Mouse (Mus musculus) embryonic facial prominence, embryonic 10.5 days (tissue): ENCODE measurements around the gene Ppp1r3c. TPM values are rescaled to one million over a fixed set of nuclear protein-coding genes. Genes with fewer than 3 reads are reported as not detected.
A peak's percentile ranks its signal among the peaks of the same experiment; 100 is the strongest.

Source experiments
- DNase-seq: peaks from one replicate; pipeline ENCODE4 v3.0.0-alpha.2; 2017; ENCODE audit warnings: low spot score
- H3K27ac ChIP-seq: fragments of 300-500 bp; sonication (generic); replicated peaks from 2 replicates; pipeline ENCODE4 v1.5.1; 2016; ENCODE audit warnings: mild to moderate bottlenecking
- H3K27me3 ChIP-seq: fragments of 300-500 bp; sonication (generic); replicated peaks from 2 replicates; pipeline ENCODE4 v1.6.1; 2016; ENCODE audit warnings: low read depth, mild to moderate bottlenecking; ENCODE audit not compliant: poor library complexity, severe bottlenecking
- H3K36me3 ChIP-seq: fragments of 300-500 bp; sonication (generic); replicated peaks from 2 replicates; pipeline ENCODE4 v1.6.1; 2016; ENCODE audit warnings: mild to moderate bottlenecking, moderate library complexity
- H3K4me1 ChIP-seq: fragments of 300-500 bp; sonication (generic); 2 replicates; pipeline ENCODE4 v1.6.1; 2016
- H3K4me3 ChIP-seq: fragments of 300-500 bp; sonication (generic); 2 replicates; pipeline ENCODE4 v1.5.1; 2016; ENCODE audit warnings: mild to moderate bottlenecking, moderate library complexity
- H3K9me3 ChIP-seq: fragments of 300-500 bp; sonication (generic); 2 replicates; pipeline ENCODE4 v1.6.1; 2016; ENCODE audit warnings: mild to moderate bottlenecking
- WGBS: fragments of 180-500 bp; shearing (Covaris S2); methylation state at CpG from one replicate; pipeline ENCODE4 v1.1.7; 2016; 5-methylcytosine and 5-hydroxymethylcytosine counted together
- polyA plus RNA-seq: library from polyadenylated mRNA; unstranded; fragments of >200 nt; fragmentation: Nextera tagmentation; extraction: Ambion mirVana; gene quantifications from 2 replicates; pipeline ENCODE4 v1.2.1, GENCODE M21; 2016

Ppp1r3c gene
- polyA plus RNA-seq, 1 experiment from 2014 or later, result 1.8 TPM

- WGBS, result 82% methylated on average over 13 of the region's 13 CpGs
These were observed 23.4 kb downstream of the Ppp1r3c start for GRCm38 (mm10) chr19:36713092-36713491.

GRCm38 (mm10) chr19:36706195-36706594 lies 30.3 kb downstream of the Ppp1r3c start:
- Histone ChIP-seq H3K4me1 (peaks cover 21% of the 10 kb centered on the region), H3K4me3 (no peak overlapping the region), H3K9me3 (peaks cover 3% of the 10 kb centered on the region; the same call in 1 of the 2 replicates), H3K27me3 (no peaks in the 10 kb centered on the region), H3K27ac (no peak overlapping the region), H3K36me3 (no peaks in the 10 kb centered on the region)
- no peak for DNase-seq
- WGBS, result 73% methylated on average over 6 of the region's 6 CpGs

More at GRCm38 (mm10) chr19:36713092-36713491, 23.4 kb downstream of the Ppp1r3c start:
- Histone ChIP-seq H3K4me1 (0 out of 2 replicates have a peak, but pooled peaks cover 3% of the 10 kb centered on the region), H3K36me3 (no peaks in the 10 kb centered on the region), H3K27ac (no peak overlapping the region), H3K27me3 (no peaks in the 10 kb centered on the region), H3K9me3 (peaks cover 3% of the 10 kb centered on the region; the same call in 1 of the 2 replicates), H3K4me3 (no peak overlapping the region)
- no peak for DNase-seq

DNA sequence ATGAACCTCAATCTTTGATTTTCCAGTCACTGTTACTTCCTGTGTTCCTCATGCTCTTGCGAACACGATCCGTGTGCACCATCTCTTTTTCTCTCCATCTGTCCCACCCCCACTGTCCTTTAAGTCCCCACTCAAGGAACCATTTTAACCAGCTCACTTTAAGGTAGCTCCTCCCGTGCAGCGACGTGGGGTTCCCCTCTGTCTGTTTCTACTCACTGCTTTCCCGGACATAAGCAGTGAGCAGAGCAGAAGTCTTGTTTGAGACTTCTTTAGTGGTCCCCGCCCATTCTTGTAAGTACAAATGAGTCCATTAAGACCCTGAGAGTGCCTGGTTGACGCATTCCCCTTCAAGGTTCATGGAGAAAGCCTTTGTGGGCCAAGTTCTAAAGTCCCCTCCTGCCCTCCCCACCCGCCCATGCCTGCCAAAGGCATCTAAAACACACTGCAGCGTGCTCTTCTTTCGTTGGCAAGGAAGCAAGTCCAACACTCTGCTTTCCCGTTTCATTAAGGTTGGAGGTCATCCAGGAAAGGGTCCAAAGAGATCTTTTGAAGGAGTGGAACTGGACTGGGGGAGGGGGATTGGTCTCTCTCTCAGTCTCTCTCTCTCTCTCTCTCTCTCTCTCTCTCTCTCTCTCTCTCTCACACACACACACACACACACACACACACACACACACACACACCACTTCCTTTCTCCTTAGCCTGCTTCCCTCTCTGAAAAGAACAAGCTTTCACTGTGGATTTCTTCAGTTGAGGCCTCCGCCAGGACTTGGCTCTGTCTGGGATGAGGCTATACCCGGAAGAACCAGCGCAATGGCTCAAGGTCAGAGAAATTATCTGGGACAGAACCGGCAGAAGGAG lies 30.9 kb downstream of the Ppp1r3c start:
- no peak overlapping the region for H3K4me3 ChIP-seq
- no peak overlapping the region; the same call in 1 of the 2 replicates for H3K27ac ChIP-seq
- peaks cover 3% of the 10 kb centered on the region; the same call in 1 of the 2 replicates for H3K9me3 ChIP-seq
- H3K36me3 ChIP-seq, result no peaks in the 10 kb centered on the region
- H3K27me3 ChIP-seq, result no peaks in the 10 kb centered on the region
- H3K4me1 ChIP-seq, result peaks cover 24% of the 10 kb centered on the region
- DNase-seq, result no peak
- 77% methylated on average over 17 of the region's 17 CpGs for WGBS

DNA sequence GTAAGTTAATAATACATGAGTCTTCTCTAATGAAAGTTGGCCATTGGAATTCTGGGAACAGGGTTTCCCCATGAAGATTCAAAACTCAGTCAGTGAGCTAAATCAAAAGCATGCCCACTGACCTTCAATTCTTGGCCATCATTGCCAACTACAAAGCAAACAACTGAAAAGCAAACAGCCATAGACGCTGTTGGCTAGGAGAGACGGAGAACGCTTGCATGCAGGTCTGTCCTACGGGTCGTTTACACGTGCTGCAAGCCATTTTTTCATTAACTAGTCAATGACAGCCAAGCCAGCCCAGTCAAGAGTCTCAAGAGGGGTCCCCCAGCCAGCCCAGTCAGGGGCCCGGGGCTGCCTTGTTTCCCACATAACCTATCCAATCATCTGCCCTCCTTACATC lies 31.7 kb downstream of the Ppp1r3c start:
- 86% methylated on average over 7 of the region's 7 CpGs for WGBS
- H3K27ac ChIP-seq, result no peak overlapping the region
- H3K27me3 ChIP-seq, result no peaks in the 10 kb centered on the region
- no peaks in the 10 kb centered on the region for H3K36me3 ChIP-seq
- peaks cover 24% of the 10 kb centered on the region for H3K4me1 ChIP-seq
- peaks cover 3% of the 10 kb centered on the region; the same call in 1 of the 2 replicates for H3K9me3 ChIP-seq
- DNase-seq, result no peak
- no peak overlapping the region for H3K4me3 ChIP-seq

DNA sequence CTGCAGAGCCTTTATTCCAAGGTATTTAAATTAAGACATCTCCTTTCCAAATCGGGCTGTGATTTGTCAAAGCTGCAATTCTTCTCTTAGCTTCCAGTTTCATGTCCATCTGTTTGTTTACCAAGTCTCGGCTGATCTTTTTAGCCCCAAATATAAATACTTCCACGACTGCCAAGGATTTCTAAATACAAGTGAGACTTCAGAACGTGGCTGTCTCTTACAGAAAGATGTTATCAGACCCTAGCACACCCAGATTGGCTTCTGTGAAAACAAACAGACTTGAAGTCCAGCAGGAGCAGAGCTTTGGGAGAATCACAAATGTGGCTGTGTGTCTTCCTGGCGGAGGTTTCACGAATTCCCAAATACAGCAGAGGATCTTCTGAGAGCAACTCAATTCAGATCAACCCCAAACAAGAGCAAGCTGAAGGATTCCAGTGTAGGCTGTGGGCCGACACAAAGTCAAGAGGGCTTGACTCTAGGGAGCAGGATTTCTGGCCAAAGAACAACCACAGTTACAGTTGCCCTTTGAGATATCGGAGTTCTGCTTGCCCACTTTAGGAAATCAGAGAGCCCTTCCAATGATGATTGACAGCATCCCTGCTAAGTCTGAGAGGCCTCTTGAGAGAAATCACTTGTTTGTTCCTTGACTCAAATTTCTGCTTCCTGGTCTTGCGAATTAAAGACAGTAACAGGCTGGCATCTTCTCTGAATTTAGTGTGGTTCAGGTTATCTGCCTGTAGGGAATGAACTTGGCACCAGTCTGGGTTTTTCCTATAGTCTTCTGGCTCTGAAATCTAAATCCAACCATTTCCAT lies 34.4 kb downstream of the Ppp1r3c start:
- Histone ChIP-seq H3K4me3 (no peak overlapping the region), H3K36me3 (no peaks in the 10 kb centered on the region), H3K9me3 (no peaks in the 10 kb centered on the region), H3K4me1 (peaks cover 24% of the 10 kb centered on the region), H3K27me3 (no peaks in the 10 kb centered on the region), H3K27ac (peak overlapping the region; percentile 12; the same call in 1 of the 2 replicates)
- no peak for DNase-seq
- WGBS, result 46% methylated on average over 9 of the region's 9 CpGs

GRCm38 (mm10) chr19:36701366-36701765 lies 35.1 kb downstream of the Ppp1r3c start:
- WGBS, result 82% methylated on average over 3 of the region's 3 CpGs
- DNase-seq, result no peak

DNA sequence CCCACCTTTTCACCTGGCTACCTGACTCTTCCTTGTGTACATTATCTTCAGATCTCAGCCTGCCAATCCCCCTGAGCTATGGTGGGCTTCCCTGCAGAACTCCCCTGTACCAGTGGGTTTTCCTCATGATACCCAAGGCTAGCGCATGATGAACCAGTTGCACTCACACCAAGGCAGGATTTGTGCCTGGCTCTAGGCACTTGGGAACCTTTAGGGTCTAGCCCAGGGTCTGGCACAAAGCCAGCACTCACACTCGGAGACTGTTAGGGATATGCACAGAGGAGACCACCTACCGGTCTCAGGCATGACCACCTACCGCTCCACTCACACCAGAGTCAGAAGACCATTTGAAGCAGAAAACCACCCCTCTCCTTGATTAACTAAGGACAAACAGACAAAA lies 35.5 kb downstream of the Ppp1r3c start:
- Histone ChIP-seq H3K27me3 (no peaks in the 10 kb centered on the region), H3K9me3 (no peaks in the 10 kb centered on the region), H3K4me3 (no peak overlapping the region), H3K36me3 (no peaks in the 10 kb centered on the region), H3K4me1 (peaks cover 27% of the 10 kb centered on the region), H3K27ac (no peak overlapping the region)
- WGBS, result 78% methylated on average over 4 of the region's 4 CpGs
- DNase-seq, result no peak

More at GRCm38 (mm10) chr19:36701366-36701765, 35.1 kb downstream of the Ppp1r3c start:
- H3K27ac ChIP-seq, result no peak overlapping the region
- H3K36me3 ChIP-seq, result no peaks in the 10 kb centered on the region
- H3K4me3 ChIP-seq, result no peak overlapping the region
- H3K9me3 ChIP-seq, result no peaks in the 10 kb centered on the region
- no peaks in the 10 kb centered on the region for H3K27me3 ChIP-seq
- H3K4me1 ChIP-seq, result peaks cover 28% of the 10 kb centered on the region

DNA sequence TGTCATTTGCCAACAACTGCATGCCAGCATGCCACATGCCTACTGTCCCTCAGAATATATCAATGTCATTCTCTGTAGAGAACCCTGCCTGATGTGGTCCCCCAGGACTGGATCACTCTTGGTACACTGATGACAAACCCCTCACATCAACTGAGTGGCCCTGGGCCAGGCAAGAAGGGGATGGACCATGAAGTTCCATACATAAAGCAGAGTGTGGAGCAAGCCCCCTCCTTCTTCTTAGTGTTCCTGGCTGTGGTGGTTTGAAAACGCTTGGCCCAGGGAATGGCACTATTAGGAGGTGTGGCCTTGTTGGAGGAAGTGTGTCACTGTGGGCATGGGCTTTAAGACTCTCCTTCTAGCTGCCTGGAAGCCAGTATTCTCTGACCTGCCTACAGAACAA lies 37.3 kb downstream of the Ppp1r3c start:
- Histone ChIP-seq H3K27ac (no peak overlapping the region), H3K9me3 (no peaks in the 10 kb centered on the region), H3K4me1 (peaks cover 20% of the 10 kb centered on the region), H3K27me3 (no peaks in the 10 kb centered on the region), H3K36me3 (no peaks in the 10 kb centered on the region), H3K4me3 (no peak overlapping the region)
- 70% methylated on average over 1 of the region's 1 CpGs for WGBS
- no peak for DNase-seq

DNA sequence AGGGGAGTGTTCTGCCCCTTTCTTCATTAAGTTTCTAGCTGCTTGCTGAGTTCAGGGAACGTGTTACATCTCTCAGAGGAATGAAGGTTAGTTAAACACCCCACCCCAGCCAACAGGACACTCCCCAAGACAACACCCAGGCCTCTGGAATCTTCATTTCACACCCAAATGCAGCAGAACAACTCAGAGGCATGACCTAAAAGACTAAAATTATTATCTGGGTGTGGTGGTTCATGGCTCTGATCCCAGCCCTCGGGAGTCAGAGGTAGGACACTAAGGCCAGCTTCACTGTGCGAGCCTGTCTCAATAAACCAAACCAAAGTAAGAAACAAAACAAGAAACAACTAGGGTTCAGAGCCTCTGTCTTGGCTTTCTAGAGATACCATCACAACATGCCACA lies 38.3 kb downstream of the Ppp1r3c start:
- H3K4me3 ChIP-seq, result no peak overlapping the region
- no peak overlapping the region for H3K27ac ChIP-seq
- H3K9me3 ChIP-seq, result no peaks in the 10 kb centered on the region
- H3K36me3 ChIP-seq, result no peaks in the 10 kb centered on the region
- H3K27me3 ChIP-seq, result no peaks in the 10 kb centered on the region
- H3K4me1 ChIP-seq, result peaks cover 20% of the 10 kb centered on the region
- DNase-seq, result no peak
- WGBS, result 80% methylated on average over 3 of the region's 3 CpGs

- Histone ChIP-seq H3K4me1 (peaks cover 14% of the 10 kb centered on the region; the same call in 1 of the 2 replicates), H3K27ac (no peak overlapping the region; the same call in 1 of the 2 replicates), H3K4me3 (no peak overlapping the region), H3K27me3 (no peaks in the 10 kb centered on the region), H3K36me3 (no peaks in the 10 kb centered on the region), H3K9me3 (no peaks in the 10 kb centered on the region)
- peak; percentile 6 for DNase-seq
- 80% methylated on average over 7 of the region's 7 CpGs for WGBS
These were observed 39.8 kb downstream of the Ppp1r3c start for GRCm38 (mm10) chr19:36696601-36697122.

- no peak overlapping the region for H3K4me3 ChIP-seq
- 77% methylated on average over 2 of the region's 2 CpGs for WGBS
- DNase-seq, result no peak
- no peaks in the 10 kb centered on the region for H3K9me3 ChIP-seq
- H3K27me3 ChIP-seq, result no peaks in the 10 kb centered on the region
- H3K27ac ChIP-seq, result no peak overlapping the region
- H3K36me3 ChIP-seq, result no peaks in the 10 kb centered on the region
- H3K4me1 ChIP-seq, result peaks cover 31% of the 10 kb centered on the region
These were observed 42.9 kb downstream of the Ppp1r3c start for GRCm38 (mm10) chr19:36693530-36693929.

DNA sequence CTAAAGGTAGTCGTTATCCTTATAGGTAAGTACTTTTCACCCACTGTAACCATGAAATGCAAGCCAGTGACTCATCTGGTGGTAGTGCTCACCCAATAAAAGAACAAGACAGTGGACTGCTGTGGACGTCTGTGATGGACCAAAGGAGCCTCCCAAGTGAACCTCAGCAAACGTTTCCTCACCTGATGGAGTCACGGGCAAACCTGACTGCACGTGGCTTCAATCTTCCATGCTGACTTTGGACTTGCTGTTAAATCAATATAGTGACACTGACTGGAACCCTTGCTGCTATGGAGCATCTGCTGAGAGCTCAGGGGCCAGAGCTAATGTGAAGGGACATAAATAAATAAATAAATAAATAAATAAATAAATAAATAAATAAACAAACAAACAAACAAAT lies 44.5 kb downstream of the Ppp1r3c start:
- whole genome bisulfite sequencing, result 84% methylated on average over 5 of the region's 5 CpGs
- Histone ChIP-seq H3K27me3 (no peaks in the 10 kb centered on the region), H3K4me3 (no peak overlapping the region), H3K9me3 (no peaks in the 10 kb centered on the region), H3K4me1 (peaks cover 31% of the 10 kb centered on the region), H3K27ac (no peak overlapping the region), H3K36me3 (no peaks in the 10 kb centered on the region)
- DNase-seq, result no peak
